Mouse (Mus musculus): Measurements from ENCODE around the gene 5730596B20Rik. TPM values are rescaled to one million over a fixed set of nuclear protein-coding genes. Genes with fewer than 3 reads are reported as not detected.
A peak's percentile ranks its signal among the peaks of the same experiment; 100 is the strongest.

5730596B20Rik gene
- total RNA-seq, 1 experiment from 2014 or later, result 0.55 TPM

DNA sequence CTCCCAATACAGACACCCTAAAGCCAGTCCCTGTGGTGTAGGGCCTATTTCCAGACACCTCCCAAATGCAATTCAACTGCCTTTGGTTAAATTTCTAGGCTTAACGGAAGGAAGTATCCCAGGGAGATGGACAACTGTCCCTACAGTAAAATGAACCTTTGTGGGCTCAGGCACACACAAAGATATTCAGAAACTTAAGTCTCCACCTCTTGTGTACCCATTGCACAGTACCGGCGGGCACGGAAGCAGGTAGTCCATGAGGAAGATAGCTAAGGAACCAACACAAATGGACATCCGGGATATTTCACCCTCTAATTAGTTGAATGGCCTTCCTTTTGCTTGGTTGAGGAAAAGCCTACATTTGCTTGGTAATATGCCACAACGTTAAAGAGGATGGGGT is 907 bp upstream of the 5730596B20Rik start:
- no peak for DNase-seq

DNA sequence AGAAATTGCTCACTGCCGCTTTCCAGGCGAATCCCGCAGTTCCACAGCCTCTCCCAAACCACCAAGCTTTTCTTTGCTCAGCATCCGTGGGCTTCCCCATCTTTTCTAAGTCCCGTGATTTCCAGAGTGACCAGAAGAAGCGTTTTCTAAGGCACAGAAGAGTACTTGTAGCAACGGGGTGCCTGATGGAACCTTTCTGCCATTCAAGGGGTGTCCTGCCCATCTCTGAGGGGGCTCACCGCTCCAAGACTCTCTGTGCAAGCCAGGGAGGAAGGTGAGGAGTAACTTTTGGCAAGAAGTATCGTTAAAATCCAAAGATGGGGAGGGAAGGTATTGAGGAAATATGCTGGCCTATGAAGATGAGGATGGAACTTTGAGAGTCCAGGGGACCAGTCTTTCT is 508 bp downstream of the 5730596B20Rik start:
- DNase-seq, result no peak

DNA sequence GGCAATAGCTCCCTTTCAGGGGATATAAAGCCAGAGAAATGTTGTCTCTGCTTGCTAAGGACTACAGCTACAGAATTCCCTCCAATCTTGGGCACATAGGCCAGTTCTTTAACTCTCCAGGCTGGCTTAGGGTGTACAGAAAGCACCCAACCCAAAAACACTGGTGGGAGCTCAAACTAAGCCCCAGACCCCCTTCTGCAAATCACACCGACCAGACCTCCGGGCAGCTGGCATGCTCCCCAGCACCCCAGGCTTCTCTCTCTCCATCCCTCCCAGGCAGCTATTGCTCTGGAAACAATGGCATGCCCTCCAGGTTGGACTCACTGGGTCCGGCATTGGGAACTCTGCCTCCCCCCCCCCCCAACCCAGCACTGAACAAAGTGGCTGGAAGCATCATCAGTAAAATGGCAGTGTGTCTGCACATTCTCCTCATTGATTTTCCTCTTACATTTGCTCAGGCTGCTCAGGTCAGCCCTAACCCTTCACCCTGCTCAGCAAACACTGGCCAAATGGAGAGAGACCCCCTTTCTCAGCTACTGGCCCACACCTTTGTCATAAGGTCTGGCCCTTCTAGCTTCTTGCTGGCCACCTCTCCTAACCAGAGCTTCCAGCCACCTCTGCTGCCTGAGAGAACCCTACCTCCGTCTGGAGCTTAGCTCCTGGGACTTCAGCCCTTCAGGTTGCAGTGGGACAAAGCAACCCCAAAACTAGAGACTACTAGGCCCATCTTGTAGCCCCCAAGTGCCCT is 1.8 kb downstream of the 5730596B20Rik start:
- no peak for DNase-seq

DNA sequence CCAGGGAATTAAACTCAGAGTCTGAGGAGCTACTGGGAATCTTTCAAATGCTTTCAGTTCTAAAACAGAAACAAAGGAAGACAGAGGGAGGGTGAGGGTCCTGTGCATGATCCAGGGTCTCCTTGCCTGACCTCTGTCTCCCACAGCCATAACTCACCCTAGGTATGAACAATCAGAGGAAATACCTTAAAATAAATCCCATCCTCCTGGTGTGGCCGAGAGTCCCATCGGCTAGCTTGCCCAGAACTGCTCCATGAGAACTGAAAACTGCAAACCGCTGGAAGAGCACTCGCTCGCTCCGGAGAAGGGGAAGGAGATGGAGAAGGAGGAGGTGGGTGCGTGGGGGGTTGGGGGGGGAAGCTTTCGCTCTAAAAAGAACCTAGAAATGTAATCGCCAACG is 2.4 kb downstream of the 5730596B20Rik start:
- no peak for DNase-seq

- no peak for DNase-seq
These were observed 3.0 kb downstream of the 5730596B20Rik start for GRCm38 (mm10) chr6:52180213-52180710.

DNA sequence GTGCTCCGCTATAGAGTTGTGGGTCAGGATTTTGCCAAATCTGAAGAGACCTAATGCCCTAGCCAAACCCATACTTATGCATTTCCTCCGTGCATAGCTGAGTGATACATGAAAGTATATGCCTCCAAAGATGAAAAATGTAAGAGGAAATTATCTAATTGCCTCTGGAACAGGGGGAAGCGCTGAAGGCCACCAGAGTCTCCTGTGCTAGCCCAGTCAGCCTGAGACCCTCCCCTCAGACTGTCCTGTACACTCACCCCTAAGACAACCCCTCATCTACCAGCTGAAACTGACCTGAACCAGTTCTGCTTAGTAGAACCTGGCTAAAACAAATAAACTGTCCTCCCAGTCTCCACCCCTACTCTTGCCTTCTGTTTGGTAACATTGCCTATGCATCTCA is 3.4 kb downstream of the 5730596B20Rik start:
- no peak for DNase-seq

- DNase-seq, result no peak
These were observed 4.7 kb downstream of the 5730596B20Rik start for GRCm38 (mm10) chr6:52182030-52182429.

DNA sequence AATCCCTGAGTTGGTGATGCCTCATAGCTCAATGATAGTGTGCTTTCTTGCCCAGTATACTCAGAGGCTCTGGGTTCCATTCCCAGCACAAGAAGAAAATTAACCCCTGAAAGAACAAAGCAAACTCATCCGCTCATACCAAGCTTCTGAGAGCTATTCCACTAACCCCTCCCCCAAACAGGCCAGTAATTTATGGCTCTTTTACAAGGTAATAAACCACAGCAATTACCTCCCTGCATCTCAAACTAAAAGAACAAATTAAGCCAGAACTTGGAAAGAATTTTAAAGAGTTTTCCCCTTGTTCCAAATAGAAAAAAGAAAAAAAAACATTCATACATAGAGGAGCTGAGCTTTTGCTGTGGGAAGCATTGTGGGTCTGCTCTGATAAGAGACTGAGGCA is 5.5 kb downstream of the 5730596B20Rik start:
- DNase-seq, result no peak

GRCm38 (mm10) chr6:52183311-52184080 is 6.2 kb downstream of the 5730596B20Rik start:
- DNase-seq, result no peak

DNA sequence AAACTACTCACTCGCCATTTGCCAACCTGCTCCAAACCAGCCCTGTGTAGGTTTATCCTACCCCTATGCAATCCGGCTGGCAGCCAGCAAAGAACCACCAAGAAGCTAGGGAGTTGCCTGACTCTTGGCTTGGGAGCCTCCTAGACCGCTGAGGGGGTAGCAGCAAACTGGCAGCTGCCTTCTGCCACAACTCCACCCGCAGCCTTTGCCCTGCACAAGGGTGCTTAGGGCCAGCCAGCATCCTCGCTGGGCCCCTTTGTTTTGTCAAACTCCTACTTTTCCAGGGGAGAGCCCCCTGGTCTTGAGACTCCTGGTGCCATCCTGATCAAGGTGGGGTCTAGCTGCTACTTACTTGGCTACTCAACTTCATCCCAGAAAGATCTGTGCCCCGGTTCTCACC is 7.4 kb downstream of the 5730596B20Rik start:
- DNase-seq, result no peak

DNA sequence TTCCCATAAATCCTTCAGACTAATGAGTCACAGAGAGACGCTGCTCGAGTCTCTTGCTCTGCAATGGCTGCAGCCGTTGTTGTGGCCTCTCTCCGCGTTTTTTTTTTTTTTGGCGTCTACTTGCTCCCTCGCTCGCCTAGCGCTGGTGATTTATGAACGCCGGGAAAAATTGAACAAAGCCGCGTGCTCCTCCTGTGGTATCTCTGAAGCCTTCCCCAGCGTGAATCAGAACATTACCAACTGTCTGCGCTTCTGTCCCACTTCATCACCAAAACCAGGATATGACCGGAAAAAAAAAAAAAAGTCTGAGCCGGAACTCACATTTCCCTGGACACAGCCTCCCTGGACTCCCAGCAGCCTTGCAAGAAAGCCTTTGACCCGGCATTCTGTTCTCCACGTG is 7.9 kb downstream of the 5730596B20Rik start:
- DNase-seq, result peak; percentile 46

DNA sequence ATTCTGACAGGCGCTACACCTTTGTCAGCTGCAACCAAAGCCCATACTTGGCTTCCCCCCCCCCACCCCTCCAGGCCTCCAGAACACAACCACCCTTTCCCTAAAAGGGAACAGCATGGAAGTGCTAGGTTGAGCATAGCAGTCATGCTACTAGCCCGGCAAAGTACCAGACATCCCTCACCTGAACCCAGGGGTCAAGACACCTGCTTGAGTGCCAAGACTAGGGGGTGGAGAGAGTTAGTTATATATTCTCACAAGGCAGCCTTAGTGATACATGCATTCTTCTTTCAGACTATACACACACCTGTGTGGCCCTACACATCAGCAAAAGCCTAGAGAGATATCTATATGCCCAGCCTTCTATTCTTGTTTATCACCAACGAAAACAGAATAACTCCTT is 8.5 kb downstream of the 5730596B20Rik start:
- DNase-seq, result no peak

DNA sequence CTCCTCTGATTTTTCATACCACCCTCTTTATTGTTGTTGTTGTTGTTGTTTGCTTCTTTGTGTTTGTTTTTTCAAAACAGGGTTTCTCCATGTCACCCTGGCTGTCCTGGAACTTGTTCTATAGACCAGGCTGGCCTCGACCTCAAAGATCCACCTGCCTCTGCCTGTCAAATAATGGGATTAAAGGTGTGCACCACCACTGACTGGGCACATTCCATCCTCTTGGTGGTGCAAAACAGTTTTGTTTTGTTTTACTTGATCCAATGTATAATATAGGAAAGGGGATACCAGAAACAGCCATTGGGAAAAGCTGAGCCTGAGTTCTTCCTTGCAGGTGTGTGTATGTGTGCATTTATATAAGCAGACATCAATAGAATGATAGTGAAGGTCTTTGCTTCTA is 9.2 kb downstream of the 5730596B20Rik start:
- DNase-seq, result no peak

DNA sequence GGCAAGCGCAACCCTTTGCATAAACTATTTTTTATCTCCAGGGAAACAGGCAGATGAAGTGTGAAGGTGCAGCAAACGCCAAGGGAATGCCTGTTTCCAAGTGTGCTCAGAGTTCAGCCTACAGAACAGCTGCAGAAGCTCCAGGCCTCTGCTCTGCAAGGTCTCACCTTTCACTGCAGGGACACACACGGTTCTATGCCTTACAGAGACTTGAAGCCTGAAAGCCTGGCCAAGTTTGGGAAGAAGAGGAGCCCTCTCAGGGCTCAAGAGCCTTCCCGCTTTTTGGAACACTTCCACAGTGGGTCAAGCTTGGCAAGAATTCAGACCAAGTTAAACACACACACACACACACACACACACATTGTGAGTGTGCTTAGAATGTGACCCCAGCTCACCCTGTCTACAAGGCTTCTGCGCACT is 11.9 kb downstream of the 5730596B20Rik start:
- no peak for DNase-seq

- DNase-seq, result no peak
These were observed 12.6 kb downstream of the 5730596B20Rik start for GRCm38 (mm10) chr6:52189909-52190308.

DNA sequence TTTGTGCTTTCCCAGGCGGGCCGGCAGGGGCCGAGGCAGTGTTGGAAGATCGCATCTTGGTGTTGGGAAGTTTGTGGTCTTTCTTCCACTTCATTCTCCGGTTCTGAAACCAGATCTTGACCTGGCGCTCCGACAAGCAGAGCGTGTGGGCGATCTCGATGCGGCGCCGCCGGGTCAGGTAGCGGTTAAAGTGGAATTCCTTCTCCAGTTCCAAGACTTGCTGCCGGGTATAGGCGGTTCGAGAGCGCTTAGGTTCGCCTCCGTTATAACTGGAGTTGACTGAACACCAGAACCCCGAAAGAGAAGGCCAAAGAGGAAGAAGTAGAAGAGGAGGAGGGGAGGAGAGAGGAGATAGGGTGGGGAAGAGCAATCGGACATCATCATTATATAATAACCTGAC is 13.1 kb downstream of the 5730596B20Rik start:
- no peak for DNase-seq

- peak; percentile 29 for DNase-seq
These were observed 13.9 kb downstream of the 5730596B20Rik start, which contains the start of gene Hoxa4 for GRCm38 (mm10) chr6:52190906-52191810. Hoxa4 (minus strand) TSS chr6:52191753.

DNA sequence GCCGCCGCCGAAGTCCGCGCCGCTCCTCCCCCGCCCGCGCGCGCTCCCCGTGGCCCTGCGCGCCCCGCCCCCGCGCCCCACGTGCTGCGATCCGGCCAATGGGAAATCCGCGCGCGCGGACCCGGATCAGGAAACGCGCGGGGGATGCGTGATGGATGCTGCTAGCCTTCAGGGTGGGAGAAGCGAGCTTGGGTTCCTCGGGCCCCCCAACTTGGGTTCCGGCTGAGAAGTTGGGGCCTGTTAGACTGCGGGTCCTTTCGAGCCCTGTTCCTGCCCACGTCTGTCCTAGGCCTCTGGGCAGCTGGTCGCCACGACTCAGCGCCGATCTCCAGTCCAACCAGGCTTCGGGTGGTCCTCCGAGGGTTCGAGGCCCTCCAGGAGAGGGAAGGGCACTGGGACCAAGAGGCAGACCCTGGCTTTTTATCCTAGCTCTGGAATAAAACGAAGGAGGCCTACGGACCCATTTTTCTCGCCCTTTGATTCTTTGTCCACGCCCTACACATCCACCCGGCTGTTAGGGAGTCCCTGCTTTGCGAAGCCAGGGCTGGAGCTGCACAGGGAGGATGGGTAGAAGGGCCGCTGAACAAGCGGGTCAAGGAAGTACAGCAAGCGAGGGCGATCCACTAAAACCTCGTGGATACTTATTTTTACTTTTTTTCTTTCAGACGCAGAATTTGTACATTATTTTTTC is 14.7 kb downstream of the 5730596B20Rik start:
- DNase-seq, result peak; percentile 93

DNA sequence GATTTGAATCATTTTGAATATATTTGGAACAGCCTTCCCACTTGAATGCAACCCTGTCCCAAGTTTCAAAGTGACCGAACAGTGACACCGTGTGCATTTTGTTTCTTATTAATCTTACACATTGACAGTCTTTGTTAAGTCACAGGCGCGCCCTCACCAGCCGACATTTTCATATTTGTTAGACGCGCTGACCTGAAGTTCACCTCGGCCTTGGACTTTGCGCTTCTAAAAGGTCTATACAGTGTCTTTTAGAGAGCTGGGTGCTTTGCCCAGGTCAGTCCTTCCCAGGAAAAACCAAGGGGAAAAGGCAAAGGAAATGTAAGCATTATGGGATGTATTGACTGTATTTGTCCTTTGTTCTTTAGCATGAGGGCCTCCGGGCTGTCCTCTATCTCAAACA is 17.4 kb downstream of the 5730596B20Rik start:
- DNase-seq, result no peak

- DNase-seq, result no peak
These were observed 19.5 kb downstream of the 5730596B20Rik start for GRCm38 (mm10) chr6:52196811-52197210.

- peak; percentile 49 for DNase-seq
These were observed 20.0 kb downstream of the 5730596B20Rik start for GRCm38 (mm10) chr6:52197271-52197670.
